Mouse (Mus musculus) mouse embryonic stem cell (cell line): ENCODE results near the gene Lyzl4.

Experiments
- in situ Hi-C, 2 experiments: fragments of 300-500 bp; cut with MboI; formaldehyde crosslinking; loops; 1 replicate in 1 of 2; 3 replicates in 1 of 2; pipeline ENCODE4 v1.14.3; 2019 to 2020; ENCODE audit warnings: low sequenced_read_pairs in 2 of 2, low pct_unique_long_range_greater_than_20kb in 1 of 2, mixed read lengths in 1 of 2; ENCODE audit not compliant: unreplicated experiment in 1 of 2

Lyzl4 gene

GRCm38 (mm10) chr9:121563276-121563675 lies 78.6 kb downstream of the Lyzl4 start:
- in situ Hi-C loops: no loop called here

GRCm38 (mm10) chr9:121560515-121560914 lies 81.4 kb downstream of the Lyzl4 start:
- in situ Hi-C loops: no loop called here

GRCm38 (mm10) chr9:121558167-121558566 lies 83.7 kb downstream of the Lyzl4 start:
- in situ Hi-C loops: no loop called here

- in situ Hi-C loops: no loop called here
These were observed 85.0 kb downstream of the Lyzl4 start for GRCm38 (mm10) chr9:121556913-121557312.

- in situ Hi-C loops: no loop called here
These were observed 86.4 kb downstream of the Lyzl4 start for GRCm38 (mm10) chr9:121555395-121556000.

GRCm38 (mm10) chr9:121553643-121554042 lies 88.3 kb downstream of the Lyzl4 start:
- in situ Hi-C loops: no loop called here

- in situ Hi-C loops: no loop called here
These were observed 91.5 kb downstream of the Lyzl4 start for GRCm38 (mm10) chr9:121550327-121550771.

GRCm38 (mm10) chr9:121549444-121549843 lies 92.5 kb downstream of the Lyzl4 start:
- in situ Hi-C loops: no loop called here

GRCm38 (mm10) chr9:121549010-121549409 lies 92.9 kb downstream of the Lyzl4 start:
- in situ Hi-C loops: no loop called here

GRCm38 (mm10) chr9:121547431-121547830 lies 94.5 kb downstream of the Lyzl4 start:
- in situ Hi-C loops: no loop called here

- in situ Hi-C loops: no loop called here
These were observed 100.4 kb downstream of the Lyzl4 start for GRCm38 (mm10) chr9:121541530-121541929.

- in situ Hi-C loops: no loop called here
These were observed 109.3 kb downstream of the Lyzl4 start for GRCm38 (mm10) chr9:121532626-121533025.

GRCm38 (mm10) chr9:121528605-121529357 lies 113.1 kb downstream of the Lyzl4 start:
- in situ Hi-C loops: no loop called here
